Mouse (Mus musculus): ENCODE data around the gene Tnfsf8. TPM values are rescaled to one million over a fixed set of nuclear protein-coding genes. Genes with fewer than 3 reads are reported as not detected.

Tnfsf8 gene
- polyA plus RNA-seq, 1 experiment = not detected

GRCm38 (mm10) chr4:63796527-63796926 is 64.6 kb downstream of the Tnfsf8 start:
- H3K4me1 ChIP-seq (ENCODE audit: control insufficient read depth) = no peaks in the 10 kb centered on the region
- H3K27me3 ChIP-seq (ENCODE audit: control insufficient read depth) = no peaks in the 10 kb centered on the region
- no peaks in the 10 kb centered on the region for H3K36me3 ChIP-seq (ENCODE audit: control insufficient read depth)
- no peak for TF ChIP-seq GATA1 (IDR thresholded peaks at IDR 0.05; ENCODE audit: low read length)
- TF ChIP-seq TAL1 (IDR thresholded peaks at IDR 0.05; ENCODE audit: low read length) = no peak
- H3K4me3 ChIP-seq (replicated peaks) = no peak overlapping the region
- H3K9me3 ChIP-seq (ENCODE audit: control insufficient read depth, low read length) = no peaks in the 10 kb centered on the region

GRCm38 (mm10) chr4:63792328-63792727 is 68.8 kb downstream of the Tnfsf8 start:
- H3K4me1 ChIP-seq (ENCODE audit: control insufficient read depth) = no peaks in the 10 kb centered on the region
- H3K9me3 ChIP-seq (ENCODE audit: control insufficient read depth, low read length) = no peaks in the 10 kb centered on the region
- no peaks in the 10 kb centered on the region for H3K36me3 ChIP-seq (ENCODE audit: control insufficient read depth)
- no peak for TF ChIP-seq GATA1 (IDR thresholded peaks at IDR 0.05; ENCODE audit: low read length)
- no peak for TF ChIP-seq TAL1 (IDR thresholded peaks at IDR 0.05; ENCODE audit: low read length)
- H3K4me3 ChIP-seq (replicated peaks) = no peak overlapping the region
- no peaks in the 10 kb centered on the region for H3K27me3 ChIP-seq (ENCODE audit: control insufficient read depth)

GRCm38 (mm10) chr4:63785466-63785865 is 75.7 kb downstream of the Tnfsf8 start:
- H3K36me3 ChIP-seq (ENCODE audit: control insufficient read depth) = no peaks in the 10 kb centered on the region
- no peak for TF ChIP-seq TAL1 (IDR thresholded peaks at IDR 0.05; ENCODE audit: low read length)
- TF ChIP-seq GATA1 (IDR thresholded peaks at IDR 0.05; ENCODE audit: low read length) = no peak
- H3K9me3 ChIP-seq (ENCODE audit: control insufficient read depth, low read length) = no peaks in the 10 kb centered on the region
- H3K4me1 ChIP-seq (ENCODE audit: control insufficient read depth) = no peaks in the 10 kb centered on the region
- no peak overlapping the region for H3K4me3 ChIP-seq (replicated peaks)
- H3K27me3 ChIP-seq (ENCODE audit: control insufficient read depth) = no peaks in the 10 kb centered on the region

GRCm38 (mm10) chr4:63783826-63784225 is 77.3 kb downstream of the Tnfsf8 start:
- H3K36me3 ChIP-seq (ENCODE audit: control insufficient read depth) = no peaks in the 10 kb centered on the region
- no peaks in the 10 kb centered on the region for H3K4me1 ChIP-seq (ENCODE audit: control insufficient read depth)
- no peak overlapping the region for H3K4me3 ChIP-seq (replicated peaks)
- TF ChIP-seq GATA1 (IDR thresholded peaks at IDR 0.05; ENCODE audit: low read length) (no peak), TAL1 (IDR thresholded peaks at IDR 0.05; ENCODE audit: low read length) (no peak)
- H3K9me3 ChIP-seq (ENCODE audit: control insufficient read depth, low read length) = no peaks in the 10 kb centered on the region
- H3K27me3 ChIP-seq (ENCODE audit: control insufficient read depth) = no peaks in the 10 kb centered on the region

- TF ChIP-seq GATA1 (IDR thresholded peaks at IDR 0.05; ENCODE audit: low read length) = no peak
- TF ChIP-seq TAL1 (IDR thresholded peaks at IDR 0.05; ENCODE audit: low read length) = no peak
- H3K27me3 ChIP-seq (ENCODE audit: control insufficient read depth) = no peaks in the 10 kb centered on the region
- no peaks in the 10 kb centered on the region for H3K9me3 ChIP-seq (ENCODE audit: control insufficient read depth, low read length)
- no peaks in the 10 kb centered on the region for H3K4me1 ChIP-seq (ENCODE audit: control insufficient read depth)
- H3K4me3 ChIP-seq (replicated peaks) = no peak overlapping the region
- no peaks in the 10 kb centered on the region for H3K36me3 ChIP-seq (ENCODE audit: control insufficient read depth)
These were observed 78.1 kb downstream of the Tnfsf8 start for GRCm38 (mm10) chr4:63782970-63783613.

Other genes starting within 250 kb of the Tnfsf8 start
- not detected in 2 replicates for gene Tex48, start 238.9 kb downstream of the Tnfsf8 start, polyA plus RNA-seq (2012)
- not detected in 2 replicates for gene Gm11214, start 198.0 kb downstream of the Tnfsf8 start, polyA plus RNA-seq (2012)
- gene Tnfsf15, start 116.2 kb downstream of the Tnfsf8 start, polyA plus RNA-seq (2012) = 0.02 TPM in 1 of 2 replicates, not detected in the other
- gene Tnc, start 185.7 kb upstream of the Tnfsf8 start, polyA plus RNA-seq (2012) = 0.03 TPM in 1 of 2 replicates, not detected in the other